Mouse (Mus musculus) lung, postnatal 0 days (tissue): ENCODE data around the gene H2-DMa.

Experiments used
- CTCF ChIP-seq: IDR thresholded peaks from 2 replicates; pipeline ENCODE4 v1.5.1; 2016; ENCODE audit warnings: antibody characterized with exemption, mild to moderate bottlenecking
- EP300 ChIP-seq: IDR thresholded peaks from 2 replicates; pipeline ENCODE4 v1.6.1; 2016; ENCODE audit warnings: antibody characterized with exemption, mild to moderate bottlenecking, control low read depth

DNA sequence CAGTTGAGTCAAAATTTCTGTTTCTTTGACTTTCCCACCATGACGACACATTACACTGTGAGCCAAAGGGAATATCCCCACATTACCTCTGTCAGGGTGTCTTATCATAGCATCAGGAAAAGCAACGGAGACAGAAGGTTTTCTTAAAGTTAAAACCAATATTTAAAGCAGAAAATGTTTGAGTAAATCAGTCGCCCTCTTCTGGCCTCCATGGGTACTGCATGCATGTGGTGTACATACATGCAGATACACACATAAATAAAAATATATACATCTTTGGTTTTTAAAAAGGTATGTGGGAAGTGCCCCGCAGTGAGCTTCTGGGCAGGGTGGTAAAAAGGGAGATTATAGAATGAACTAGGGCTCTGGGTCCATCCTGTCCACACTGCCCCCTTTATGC, 57.8 kb downstream of the H2-DMa start:
- TF ChIP-seq CTCF (peak; percentile 50), EP300 (no peak)
